8 mouse cellular contexts compared by ENCODE assay signal in the genomic region with DNA sequence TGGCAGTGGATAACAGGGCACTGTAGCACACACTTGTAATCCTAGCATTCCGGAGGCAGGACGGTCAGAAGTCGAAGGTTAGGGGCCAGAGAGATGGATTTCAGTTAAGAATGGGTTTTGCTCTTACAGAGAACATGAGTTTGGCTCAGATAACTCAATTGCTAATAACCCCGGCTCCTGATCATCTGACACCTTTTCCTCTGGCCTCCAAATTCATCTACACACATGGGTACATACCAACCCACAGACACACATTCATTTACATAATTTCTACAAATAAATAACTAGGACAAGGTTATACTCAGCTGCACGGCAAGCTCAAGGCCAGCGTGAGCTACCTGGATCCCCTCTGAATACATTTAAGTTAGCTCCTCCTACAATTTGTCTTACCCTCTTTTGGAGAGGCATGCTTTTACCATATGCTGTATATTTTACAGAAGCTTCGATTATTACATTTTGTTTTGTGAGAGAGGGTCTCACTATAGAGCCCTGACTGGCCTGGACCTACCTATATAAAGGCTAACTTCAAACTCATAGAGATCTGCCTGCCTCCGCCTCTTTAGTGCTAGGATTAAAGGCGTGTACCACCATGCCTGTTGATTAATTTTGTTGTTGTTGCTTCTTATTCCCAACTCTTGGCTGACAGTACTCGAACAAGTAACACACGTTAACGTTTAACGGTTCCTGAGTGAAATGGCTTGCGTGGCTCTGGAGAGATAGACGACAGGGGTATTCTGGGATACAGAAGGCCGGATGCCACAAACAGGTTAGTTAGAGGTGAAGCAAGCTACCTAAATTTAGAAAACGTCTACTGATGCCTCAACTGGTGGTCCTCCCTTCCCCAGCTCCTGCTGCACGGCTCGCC. TPM values are rescaled to one million over a fixed set of nuclear protein-coding genes. Genes with fewer than 3 reads are reported as not detected.
DNase-seq lines count a peak whose midpoint lies in the region; ATAC-seq and TF ChIP-seq lines count a peak whose summit lies in the region.

No protein-coding gene starts in this region.

- H3K4me1 ChIP-seq in heart, embryonic 16.5 days (ENCODE audit: control insufficient read depth, insufficient read depth, low read length), result peaks cover 13% of the 10 kb centered on the region
- H3K4me1 ChIP-seq in forebrain, embryonic 16.5 days (replicated peaks; ENCODE audit: control insufficient read depth, insufficient read depth, low read length), result peaks cover 16% of the 10 kb centered on the region

- no peaks in the 10 kb centered on the region for H3K27me3 ChIP-seq in heart, embryonic 16.5 days (ENCODE audit: control insufficient read depth, insufficient read depth, low read length)
- no peaks in the 10 kb centered on the region for H3K27me3 ChIP-seq in Patski
- H3K27me3 ChIP-seq in forebrain, embryonic 16.5 days (replicated peaks; ENCODE audit: control insufficient read depth, insufficient read depth, low read length), result no peaks in the 10 kb centered on the region

- WGBS in heart, embryonic 16.5 days, result 21% methylated on average over 19 of the region's 19 CpGs
- 20% methylated on average over 19 of the region's 19 CpGs for WGBS in forebrain, embryonic 16.5 days

- peak overlapping the region; percentile 86 for H3K9ac ChIP-seq in heart, embryonic 16.5 days (ENCODE audit: low read length)
- H3K9ac ChIP-seq in forebrain, embryonic 16.5 days (replicated peaks; ENCODE audit: low read depth, low read length), result peak overlapping the region; percentile 83

- peak overlapping the region; percentile 90 for H3K4me3 ChIP-seq in heart, embryonic 16.5 days (ENCODE audit: low read length)
- H3K4me3 ChIP-seq in forebrain, embryonic 16.5 days (replicated peaks; ENCODE audit: low read length), result peak overlapping the region; percentile 97

- H3K9me3 ChIP-seq in heart, embryonic 16.5 days (replicated peaks; ENCODE audit: control insufficient read depth, low read length), result no peaks in the 10 kb centered on the region
- H3K9me3 ChIP-seq in forebrain, embryonic 16.5 days (ENCODE audit: control insufficient read depth, low read length), result no peaks in the 10 kb centered on the region

- DNase-seq in heart, adult 18-20 months, result no peak
- no peak for DNase-seq in Patski (ENCODE audit: low read depth, low spot score)
- DNase-seq in right cerebral cortex, postnatal 10 days (ENCODE audit: low spot score in 2 of 2), result no peak
- DNase-seq in cerebellum, postnatal 14 days, result no peak
- no peak for DNase-seq in spleen, postnatal 36 days (ENCODE audit: low spot score in 2 of 2)

- CTCF ChIA-PET in Patski (lab: Charles Lee), result interaction anchor here (1.1 to 2.8 kb wide), 3 partner anchors 9 to 269 kb away, joined by 3 to 11 read pairs (median 3); no protein-coding TSS in a partner anchor

- in situ Hi-C loops in Patski (cut with MboI; ENCODE audit: low pct_unique_long_range_greater_than_20kb), result no loop called here

- peaks cover 2% of the 10 kb centered on the region; the same call in 1 of the 2 replicates for H3K36me3 ChIP-seq in heart, embryonic 16.5 days (ENCODE audit: control insufficient read depth, insufficient read depth)
- no peaks in the 10 kb centered on the region for H3K36me3 ChIP-seq in forebrain, embryonic 16.5 days (ENCODE audit: control insufficient read depth, insufficient read depth)

- peak overlapping the region; percentile 85 for H3K27ac ChIP-seq in heart, embryonic 16.5 days (ENCODE audit: low read length)
- H3K27ac ChIP-seq in forebrain, embryonic 16.5 days (ENCODE audit: low read length), result peak overlapping the region; percentile 73

- H3K4me2 ChIP-seq in heart, embryonic 16.5 days (ENCODE audit: low read depth, low read length), result peak overlapping the region; percentile 79
- peak overlapping the region; percentile 88 for H3K4me2 ChIP-seq in forebrain, embryonic 16.5 days (ENCODE audit: low read length)

- TF ChIP-seq CTCF in Patski (IDR thresholded peaks at IDR 0.05), result no peak

- ATAC-seq in heart, embryonic 16.5 days (replicated peaks; ENCODE audit: extremely low read depth, insufficient read depth, low FRiP score), result no peak
- peak; percentile 18 for ATAC-seq in Patski
- ATAC-seq in forebrain, embryonic 16.5 days, result no peak; the same call in 1 of the 2 replicates
- peak; percentile 29; the same call in 1 of the 2 replicates for ATAC-seq in megakaryocyte, adult 5-6 weeks (ENCODE audit: poor library complexity, severe bottlenecking)

- POLR2A ChIA-PET in Patski (lab: Charles Lee), result interaction anchor here (0.6 to 1.5 kb wide), 3 partner anchors 9 to 239 kb away, joined by 4 to 5 read pairs (median 4); no protein-coding TSS in a partner anchor

RNA-seq across cellular contexts. Expression of gene Xrcc2, which starts 0.7 kb away (rescaled TPM):
- 7.4 and 8.0 TPM in 2 replicates for polyA plus RNA-seq in heart, embryonic 16.5 days (2015; fragmentation: Nextera tagmentation; extraction: Ambion mirVana)
- total RNA-seq in heart, adult 18-20 months (2021), result 1 to 10 TPM; 5.6 to 6.2 TPM
- polyA plus RNA-seq in Patski (2021), result 6.8 TPM
- polyA plus RNA-seq in forebrain, embryonic 16.5 days (2015; fragmentation: Nextera tagmentation; extraction: Ambion mirVana), result 5.4 and 5.6 TPM in 2 replicates
- total RNA-seq in megakaryocyte, adult 5-6 weeks (2015), result 6.6 and 8.1 TPM in 2 replicates
- 6.8 and 8.2 TPM in 2 replicates for total RNA-seq in megakaryocyte, adult 5-6 weeks (2017)

RNA-seq across cellular contexts. Expression of gene Actr3b, which starts 54.9 kb away (rescaled TPM):
- 30.8 and 31.6 TPM in 2 replicates for polyA plus RNA-seq in heart, embryonic 16.5 days (2015; fragmentation: Nextera tagmentation; extraction: Ambion mirVana)
- 10 to 100 TPM; 41.9 to 47.6 TPM for total RNA-seq in heart, adult 18-20 months (2021)
- polyA plus RNA-seq in Patski (2021), result 0.35 TPM
- 50.8 and 57.8 TPM in 2 replicates for polyA plus RNA-seq in forebrain, embryonic 16.5 days (2015; fragmentation: Nextera tagmentation; extraction: Ambion mirVana)
- 0.07 TPM in 1 of 2 replicates, not detected in the other for total RNA-seq in megakaryocyte, adult 5-6 weeks (2015)
- total RNA-seq in megakaryocyte, adult 5-6 weeks (2017), result not detected in 2 replicates

Comparison
In these comparisons a context has a peak if more than half of its experiments do, and no peak if none do; other contexts are left out.
1. ATAC-seq: peak in Patski (single experiment) and megakaryocyte, adult 5-6 weeks (single experiment); none in heart, embryonic 16.5 days (single experiment) and forebrain, embryonic 16.5 days (single experiment).
2. RNA of gene Actr3b, which starts 54.9 kb away (polyA plus RNA-seq): 50.8 to 57.8 TPM in forebrain, embryonic 16.5 days and 30.8 to 31.6 TPM in heart, embryonic 16.5 days; 0.35 TPM in Patski (single experiment); every median in the first group is over 10 times any median in the second.